Mouse (Mus musculus): ENCODE results near the gene Fgf12. TPM values are rescaled to one million over a fixed set of nuclear protein-coding genes. Genes with fewer than 3 reads are reported as not detected.

Fgf12 gene
- 2.8 and 3.0 TPM in 2 replicates for polyA plus RNA-seq (2012; rRNA removed)

DNA sequence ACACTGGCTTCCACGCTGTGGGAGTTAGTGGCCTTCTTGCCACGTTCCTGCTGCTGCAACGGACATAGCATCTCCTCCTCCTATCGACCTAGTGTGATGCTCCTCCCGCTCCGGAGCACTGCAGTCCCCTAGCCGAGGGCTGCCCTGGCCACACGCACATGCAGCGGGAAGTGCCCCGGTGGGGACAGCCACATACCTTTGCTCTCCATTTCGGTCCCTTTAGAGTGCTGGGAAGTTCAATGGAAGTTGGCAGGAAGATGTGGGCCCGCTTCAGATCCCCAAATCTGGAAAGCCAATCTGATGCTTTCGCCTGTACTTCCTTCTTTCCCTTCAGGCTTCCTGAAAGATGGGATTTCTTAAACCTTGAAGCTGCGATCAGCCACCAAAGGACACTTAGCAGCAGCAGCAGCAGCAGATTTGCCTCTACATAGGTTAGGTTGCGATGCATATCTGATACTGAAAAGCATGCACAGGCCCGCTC lies at the start of gene Fgf12:
Gene Fgf12, minus strand, starts transcription at position 431 of the 481 bp plus-strand sequence.
- Histone ChIP-seq H3K4me3 (ENCODE audit: control insufficient read depth, low read depth, low read length) (peak within 1 kb of the TSS; percentile 36), H3K4me1 (ENCODE audit: control insufficient read depth, insufficient read depth, low read length) (peaks cover 6% of the 10 kb centered on the region; the same call in 1 of the 2 replicates), H3K27ac (ENCODE audit: control insufficient read depth, insufficient read depth, low read depth, low read length) (no peak within 1 kb of the TSS), H3K27me3 (ENCODE audit: control insufficient read depth, insufficient read depth, low read length) (no peaks in the 10 kb centered on the region), H3K36me3 (ENCODE audit: control insufficient read depth, insufficient read depth, low read length) (no peaks in the 10 kb centered on the region)
- no peak for TF ChIP-seq POLR2A (IDR thresholded peaks at IDR 0.05; ENCODE audit: control insufficient read depth, low read depth, low read length)
- no peak for TF ChIP-seq CTCF (IDR thresholded peaks at IDR 0.05; ENCODE audit: control insufficient read depth, insufficient read depth, insufficient replicate concordance, low read depth, low read length)

DNA sequence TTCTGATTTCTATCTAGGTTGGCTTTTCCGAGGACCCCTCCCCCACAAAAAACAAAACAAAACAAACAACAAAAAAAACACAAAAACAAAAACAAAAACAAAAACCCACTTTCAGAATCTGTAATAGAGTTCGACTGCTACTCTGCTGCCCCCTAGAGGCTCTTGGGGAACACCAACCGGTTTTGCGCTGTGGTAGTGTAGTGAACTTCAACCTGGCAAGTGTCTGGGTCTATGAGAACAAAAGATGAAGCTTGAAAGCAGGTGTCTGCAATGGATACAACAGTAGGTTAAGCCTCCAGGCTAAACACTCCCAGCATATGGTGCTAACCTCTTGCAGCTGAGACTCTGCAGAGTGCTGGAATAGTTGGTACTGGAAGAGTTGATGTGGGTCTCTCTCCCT lies 40.2 kb upstream of the Fgf12 start:
- Histone ChIP-seq H3K27me3 (ENCODE audit: control insufficient read depth, insufficient read depth, low read length) (no peaks in the 10 kb centered on the region), H3K27ac (ENCODE audit: control insufficient read depth, insufficient read depth, low read depth, low read length) (no peak overlapping the region), H3K36me3 (ENCODE audit: control insufficient read depth, insufficient read depth, low read length) (no peaks in the 10 kb centered on the region), H3K4me1 (ENCODE audit: control insufficient read depth, insufficient read depth, low read length) (no peaks in the 10 kb centered on the region), H3K4me3 (ENCODE audit: control insufficient read depth, low read depth, low read length) (no peak overlapping the region)
- TF ChIP-seq POLR2A (IDR thresholded peaks at IDR 0.05; ENCODE audit: control insufficient read depth, low read depth, low read length), result no peak
- TF ChIP-seq CTCF (IDR thresholded peaks at IDR 0.05; ENCODE audit: control insufficient read depth, insufficient read depth, insufficient replicate concordance, low read depth, low read length), result peak; percentile 37; the same call in 1 of the 2 replicates

DNA sequence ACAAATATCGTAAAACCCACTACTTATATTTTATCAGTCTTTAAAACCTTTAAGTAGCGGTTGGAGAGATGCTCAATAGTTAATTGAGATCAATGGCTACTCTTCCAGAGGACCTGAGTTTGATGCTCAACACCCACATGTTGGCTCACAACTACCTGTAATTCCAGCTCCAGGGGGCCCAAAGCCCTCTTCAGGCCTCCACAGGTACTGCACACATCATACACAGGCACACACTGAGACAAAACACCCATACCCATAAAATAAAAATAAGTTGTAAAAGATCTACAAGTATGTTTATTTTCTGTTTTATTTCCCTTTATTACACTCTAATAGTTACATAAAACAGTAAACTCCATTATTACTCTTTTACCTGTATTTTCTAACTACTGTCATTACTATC lies 17.4 kb upstream of the Fgf12 start:
- Histone ChIP-seq H3K4me3 (ENCODE audit: control insufficient read depth, low read depth, low read length) (no peak overlapping the region), H3K27ac (ENCODE audit: control insufficient read depth, insufficient read depth, low read depth, low read length) (no peak overlapping the region), H3K4me1 (ENCODE audit: control insufficient read depth, insufficient read depth, low read length) (no peaks in the 10 kb centered on the region), H3K36me3 (ENCODE audit: control insufficient read depth, insufficient read depth, low read length) (no peaks in the 10 kb centered on the region), H3K27me3 (ENCODE audit: control insufficient read depth, insufficient read depth, low read length) (no peaks in the 10 kb centered on the region)
- TF ChIP-seq CTCF (IDR thresholded peaks at IDR 0.05; ENCODE audit: control insufficient read depth, insufficient read depth, insufficient replicate concordance, low read depth, low read length) (no peak; the same call in 1 of the 2 replicates), POLR2A (IDR thresholded peaks at IDR 0.05; ENCODE audit: control insufficient read depth, low read depth, low read length) (no peak)

DNA sequence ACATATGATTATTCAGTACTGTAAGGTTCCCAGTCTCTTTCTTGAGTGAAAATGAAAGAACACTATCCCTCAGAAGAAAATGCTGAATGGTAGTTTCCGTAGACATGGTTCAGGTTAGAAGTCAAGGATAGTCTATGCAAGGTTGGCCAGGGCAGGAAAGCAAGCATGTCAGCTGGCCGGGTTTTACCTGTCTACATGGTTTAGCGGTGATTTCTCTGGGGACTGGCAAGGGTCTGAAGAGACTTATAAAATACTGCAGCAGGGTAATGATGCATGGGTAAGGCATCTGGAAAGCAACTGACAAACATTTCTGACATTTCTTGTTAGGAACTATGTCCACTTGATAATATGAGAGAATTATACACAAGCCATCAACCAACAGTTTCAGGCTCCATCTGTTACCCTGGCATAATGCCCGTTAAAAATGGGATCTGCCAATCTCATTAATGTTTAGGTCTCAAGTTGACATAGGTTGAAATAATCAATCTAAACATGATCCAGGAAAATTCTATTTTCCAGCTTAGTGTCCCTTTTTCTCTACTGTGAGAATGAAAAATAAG lies 8.6 kb upstream of the Fgf12 start:
- no peak overlapping the region for H3K27ac ChIP-seq (ENCODE audit: control insufficient read depth, insufficient read depth, low read depth, low read length)
- TF ChIP-seq CTCF (IDR thresholded peaks at IDR 0.05; ENCODE audit: control insufficient read depth, insufficient read depth, insufficient replicate concordance, low read depth, low read length), result no peak
- no peak for TF ChIP-seq POLR2A (IDR thresholded peaks at IDR 0.05; ENCODE audit: control insufficient read depth, low read depth, low read length)
- no peaks in the 10 kb centered on the region for H3K4me1 ChIP-seq (ENCODE audit: control insufficient read depth, insufficient read depth, low read length)
- H3K36me3 ChIP-seq (ENCODE audit: control insufficient read depth, insufficient read depth, low read length), result no peaks in the 10 kb centered on the region
- no peaks in the 10 kb centered on the region for H3K27me3 ChIP-seq (ENCODE audit: control insufficient read depth, insufficient read depth, low read length)
- no peak overlapping the region for H3K4me3 ChIP-seq (ENCODE audit: control insufficient read depth, low read depth, low read length)

DNA sequence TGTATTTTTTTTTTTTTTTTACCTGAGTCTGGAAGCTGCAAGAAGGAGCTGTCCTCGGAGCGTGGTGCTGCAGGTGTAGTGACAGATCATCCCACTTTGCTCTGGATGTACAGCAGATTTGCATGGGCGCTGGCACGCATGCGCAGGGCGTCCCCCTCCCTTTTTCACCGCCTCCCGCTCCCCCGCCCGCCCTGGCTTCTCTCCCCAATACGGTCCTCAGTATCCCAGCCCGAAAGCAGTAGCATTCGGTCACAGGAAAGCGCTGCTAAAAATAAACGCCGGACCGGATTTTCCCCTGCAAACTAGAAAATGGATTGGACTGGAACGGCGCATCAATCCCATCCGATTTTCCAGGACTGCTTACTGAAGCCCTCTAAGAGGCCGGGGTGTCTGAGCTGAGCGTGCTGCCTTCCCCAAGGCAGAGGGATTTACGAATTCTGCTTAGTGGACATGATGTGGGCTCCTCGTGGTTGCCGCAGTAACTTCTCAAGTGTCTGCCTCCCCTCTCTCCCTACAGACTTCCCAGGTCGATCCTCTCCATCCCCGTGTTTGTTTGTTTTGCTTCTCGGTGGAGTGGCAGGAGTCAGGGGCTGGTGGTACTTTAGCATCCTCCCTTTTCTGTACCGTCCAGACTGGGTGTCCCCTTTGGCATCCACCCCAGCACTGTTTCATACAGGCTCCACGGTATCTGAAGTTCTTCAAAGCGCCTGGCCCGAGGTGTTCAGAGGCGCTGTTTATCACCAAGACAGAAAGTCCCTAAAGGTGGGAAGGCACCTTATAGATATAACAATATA lies 453 bp upstream of the Fgf12 start:
- TF ChIP-seq CTCF (IDR thresholded peaks at IDR 0.05; ENCODE audit: control insufficient read depth, insufficient read depth, insufficient replicate concordance, low read depth, low read length) (no peak), POLR2A (IDR thresholded peaks at IDR 0.05; ENCODE audit: control insufficient read depth, low read depth, low read length) (no peak)
- H3K4me1 ChIP-seq (ENCODE audit: control insufficient read depth, insufficient read depth, low read length), result peaks cover 6% of the 10 kb centered on the region; the same call in 1 of the 2 replicates
- no peaks in the 10 kb centered on the region for H3K36me3 ChIP-seq (ENCODE audit: control insufficient read depth, insufficient read depth, low read length)
- no peaks in the 10 kb centered on the region for H3K27me3 ChIP-seq (ENCODE audit: control insufficient read depth, insufficient read depth, low read length)
- peak overlapping the region; percentile 36 for H3K4me3 ChIP-seq (ENCODE audit: control insufficient read depth, low read depth, low read length)
- no peak overlapping the region for H3K27ac ChIP-seq (ENCODE audit: control insufficient read depth, insufficient read depth, low read depth, low read length)

DNA sequence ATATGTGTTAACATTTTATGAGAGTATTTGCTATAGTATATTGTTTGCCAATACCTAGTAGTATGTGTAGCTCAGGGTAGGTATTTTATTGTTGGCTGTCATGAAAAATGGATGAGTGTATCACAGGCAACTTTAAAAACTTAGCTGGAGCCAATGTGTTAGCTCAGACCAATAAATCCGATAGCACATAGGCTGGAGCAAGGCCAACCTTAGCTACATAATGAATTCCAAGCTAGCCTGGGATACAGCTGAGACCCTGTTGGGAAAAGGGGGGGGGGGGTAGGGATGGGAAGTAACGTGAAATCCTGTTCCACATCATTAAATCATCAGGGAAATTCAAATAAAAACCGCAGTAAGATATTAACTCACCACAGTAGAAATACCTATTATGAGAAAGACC lies 18.4 kb downstream of the Fgf12 start:
- TF ChIP-seq POLR2A (IDR thresholded peaks at IDR 0.05; ENCODE audit: control insufficient read depth, low read depth, low read length) (no peak), CTCF (IDR thresholded peaks at IDR 0.05; ENCODE audit: control insufficient read depth, insufficient read depth, insufficient replicate concordance, low read depth, low read length) (no peak)
- H3K27me3 ChIP-seq (ENCODE audit: control insufficient read depth, insufficient read depth, low read length), result no peaks in the 10 kb centered on the region
- no peak overlapping the region for H3K27ac ChIP-seq (ENCODE audit: control insufficient read depth, insufficient read depth, low read depth, low read length)
- no peaks in the 10 kb centered on the region for H3K36me3 ChIP-seq (ENCODE audit: control insufficient read depth, insufficient read depth, low read length)
- H3K4me3 ChIP-seq (ENCODE audit: control insufficient read depth, low read depth, low read length), result no peak overlapping the region
- no peaks in the 10 kb centered on the region for H3K4me1 ChIP-seq (ENCODE audit: control insufficient read depth, insufficient read depth, low read length)

DNA sequence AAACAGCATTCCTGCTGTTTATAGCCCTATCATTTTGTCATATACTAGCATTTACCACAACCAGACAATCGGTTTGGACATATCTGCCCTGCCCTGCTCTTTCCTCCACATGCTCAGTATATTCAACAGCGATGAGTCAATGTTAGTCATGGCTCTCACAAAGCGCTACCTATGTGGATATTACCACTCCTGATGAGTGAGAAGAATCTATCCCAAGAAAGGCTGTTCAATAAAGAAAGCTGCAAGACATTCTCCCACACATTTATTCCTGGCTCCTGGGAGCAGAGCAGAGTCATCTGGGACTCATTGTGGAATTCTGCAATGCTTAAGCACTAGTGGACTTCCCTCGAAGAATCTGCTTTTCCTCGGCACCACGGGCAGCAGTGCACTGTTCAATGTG lies 26.1 kb downstream of the Fgf12 start:
- Histone ChIP-seq H3K27ac (ENCODE audit: control insufficient read depth, insufficient read depth, low read depth, low read length) (no peak overlapping the region), H3K36me3 (ENCODE audit: control insufficient read depth, insufficient read depth, low read length) (no peaks in the 10 kb centered on the region), H3K4me1 (ENCODE audit: control insufficient read depth, insufficient read depth, low read length) (no peaks in the 10 kb centered on the region), H3K27me3 (ENCODE audit: control insufficient read depth, insufficient read depth, low read length) (no peaks in the 10 kb centered on the region), H3K4me3 (ENCODE audit: control insufficient read depth, low read depth, low read length) (no peak overlapping the region)
- TF ChIP-seq CTCF (IDR thresholded peaks at IDR 0.05; ENCODE audit: control insufficient read depth, insufficient read depth, insufficient replicate concordance, low read depth, low read length) (no peak), POLR2A (IDR thresholded peaks at IDR 0.05; ENCODE audit: control insufficient read depth, low read depth, low read length) (no peak)

Data from testis, adult 2 months (tissue).